Mouse (Mus musculus): Measurements from ENCODE around the gene Ptgis. TPM values are rescaled to one million over a fixed set of nuclear protein-coding genes. Genes with fewer than 3 reads are reported as not detected.

Ptgis gene
- 26.6 and 28.1 TPM in 2 replicates for polyA plus RNA-seq (2014; fragmentation: Nextera tagmentation; extraction: Ambion mirVana)

DNA sequence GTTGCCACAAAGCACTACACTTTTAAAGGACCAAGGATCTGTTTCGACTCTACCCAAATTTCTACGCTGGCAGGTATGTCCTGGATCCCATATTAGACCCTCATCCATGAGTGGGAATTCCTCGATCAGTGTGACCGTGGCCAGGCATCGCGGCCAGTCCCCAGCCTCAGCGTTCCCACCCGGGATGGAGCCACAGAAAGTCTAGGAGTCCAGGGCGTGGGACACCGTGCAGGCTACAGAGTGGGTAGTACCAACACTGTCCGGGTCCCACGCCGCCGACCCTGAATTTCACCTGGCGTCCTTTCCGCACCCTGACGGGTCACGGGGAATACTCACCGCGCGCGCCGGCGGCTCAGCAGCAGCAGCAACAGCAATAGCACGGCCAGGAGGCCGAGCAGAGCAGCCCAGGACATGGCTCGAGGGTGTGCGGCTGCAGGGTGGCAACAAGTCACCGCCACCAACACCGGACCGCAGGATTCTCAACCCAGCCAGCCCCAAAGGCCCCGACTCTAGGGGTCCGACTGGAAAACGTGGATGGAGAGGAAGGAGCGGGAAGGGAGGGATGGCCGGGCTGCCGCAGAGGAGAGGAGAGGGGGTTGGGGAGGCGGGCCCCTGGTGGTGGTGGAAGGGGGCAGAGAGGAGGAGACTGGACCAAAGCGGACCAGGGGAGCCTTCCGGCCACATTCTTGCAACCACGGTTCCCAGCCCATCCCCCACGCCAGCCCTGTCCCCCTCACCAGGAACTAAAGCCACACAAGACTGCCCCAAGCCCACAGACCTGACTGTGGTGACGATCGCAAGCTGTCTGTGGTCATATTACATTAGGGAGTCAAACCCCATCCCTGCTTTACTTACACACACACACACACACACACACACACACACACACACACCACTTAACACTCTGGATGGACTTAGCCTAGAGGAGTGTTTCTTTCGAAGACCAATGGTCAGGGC lies at the start of gene Ptgis:
Ptgis (minus strand) TSS at position 597 of the 957 bp plus-strand sequence.
- ATAC-seq (ENCODE audit: insufficient number of reproducible peaks, insufficient read depth, low FRiP score, low read depth): peak; percentile 76; the same call in 1 of the 2 replicates
- 3% methylated on average over 44 of the region's 45 CpGs for WGBS
- peak within 1 kb of the TSS; percentile 70 for H3K27ac ChIP-seq (ENCODE audit: low read length)

DNA sequence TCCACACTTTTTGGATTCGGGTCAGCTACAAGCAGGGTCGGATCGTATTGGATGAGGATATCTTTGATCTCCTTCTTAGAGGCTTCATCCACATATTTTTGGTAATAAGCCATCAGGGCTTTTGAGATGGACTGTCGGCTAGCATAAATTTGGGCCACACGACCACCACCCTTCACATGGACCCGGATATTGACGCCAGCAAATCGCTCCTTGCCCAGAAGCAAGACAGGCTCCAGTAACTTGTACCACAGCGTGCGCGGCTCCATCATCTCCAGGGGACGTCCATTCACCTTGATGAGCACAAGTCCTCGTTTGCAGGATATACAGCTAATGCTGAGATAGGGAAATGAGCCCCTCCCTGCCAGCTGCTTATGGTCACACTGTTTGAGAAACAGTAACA lies 41.1 kb upstream of the Ptgis start:
- Histone ChIP-seq H3K36me3 (ENCODE audit: control insufficient read depth, insufficient read depth, low read length) (no peaks in the 10 kb centered on the region), H3K4me1 (ENCODE audit: control insufficient read depth, insufficient read depth, low read length) (no peaks in the 10 kb centered on the region), H3K9ac (replicated peaks; ENCODE audit: low read depth, low read length) (no peak overlapping the region), H3K27ac (ENCODE audit: low read length) (no peak overlapping the region), H3K4me3 (ENCODE audit: low read depth, low read length) (no peak overlapping the region), H3K4me2 (replicated peaks; ENCODE audit: low read depth, low read length) (no peak overlapping the region), H3K9me3 (ENCODE audit: control insufficient read depth, low read depth, low read length) (no peaks in the 10 kb centered on the region), H3K27me3 (ENCODE audit: control insufficient read depth, insufficient read depth, low read length) (no peaks in the 10 kb centered on the region)
- no peak for ATAC-seq (ENCODE audit: insufficient number of reproducible peaks, insufficient read depth, low FRiP score, low read depth)
- WGBS: 89% methylated on average over 13 of the region's 13 CpGs

More for the DNA sequence above, at the start of gene Ptgis:
- Histone ChIP-seq H3K4me3 (ENCODE audit: low read depth, low read length) (peak within 1 kb of the TSS; percentile 47), H3K4me2 (replicated peaks; ENCODE audit: low read depth, low read length) (peak within 1 kb of the TSS; percentile 70), H3K9me3 (ENCODE audit: control insufficient read depth, low read depth, low read length) (peaks cover 3% of the 10 kb centered on the region; the same call in 1 of the 2 replicates), H3K27me3 (ENCODE audit: control insufficient read depth, insufficient read depth, low read length) (no peaks in the 10 kb centered on the region), H3K36me3 (ENCODE audit: control insufficient read depth, insufficient read depth, low read length) (no peaks in the 10 kb centered on the region), H3K9ac (replicated peaks; ENCODE audit: low read depth, low read length) (peak within 1 kb of the TSS; percentile 54), H3K4me1 (ENCODE audit: control insufficient read depth, insufficient read depth, low read length) (peaks cover 6% of the 10 kb centered on the region; the same call in 1 of the 2 replicates)

- H3K27me3 ChIP-seq (ENCODE audit: control insufficient read depth, insufficient read depth, low read length): no peaks in the 10 kb centered on the region
- no peak overlapping the region for H3K4me3 ChIP-seq (ENCODE audit: low read depth, low read length)
- no peak overlapping the region for H3K9ac ChIP-seq (replicated peaks; ENCODE audit: low read depth, low read length)
- 80% methylated on average over 4 of the region's 4 CpGs for WGBS
- no peaks in the 10 kb centered on the region for H3K9me3 ChIP-seq (ENCODE audit: control insufficient read depth, low read depth, low read length)
- no peaks in the 10 kb centered on the region for H3K4me1 ChIP-seq (ENCODE audit: control insufficient read depth, insufficient read depth, low read length)
- ATAC-seq (ENCODE audit: insufficient number of reproducible peaks, insufficient read depth, low FRiP score, low read depth): no peak
- no peak overlapping the region for H3K4me2 ChIP-seq (replicated peaks; ENCODE audit: low read depth, low read length)
- H3K36me3 ChIP-seq (ENCODE audit: control insufficient read depth, insufficient read depth, low read length): no peaks in the 10 kb centered on the region
- H3K27ac ChIP-seq (ENCODE audit: low read length): no peak overlapping the region
These were observed 40.5 kb upstream of the Ptgis start for GRCm38 (mm10) chr2:167280986-167281310.

- Histone ChIP-seq H3K9ac (replicated peaks; ENCODE audit: low read depth, low read length) (no peak overlapping the region), H3K4me1 (ENCODE audit: control insufficient read depth, insufficient read depth, low read length) (no peaks in the 10 kb centered on the region), H3K9me3 (ENCODE audit: control insufficient read depth, low read depth, low read length) (no peaks in the 10 kb centered on the region), H3K4me3 (ENCODE audit: low read depth, low read length) (no peak overlapping the region), H3K4me2 (replicated peaks; ENCODE audit: low read depth, low read length) (no peak overlapping the region), H3K27ac (ENCODE audit: low read length) (no peak overlapping the region), H3K27me3 (ENCODE audit: control insufficient read depth, insufficient read depth, low read length) (no peaks in the 10 kb centered on the region), H3K36me3 (ENCODE audit: control insufficient read depth, insufficient read depth, low read length) (no peaks in the 10 kb centered on the region)
- ATAC-seq (ENCODE audit: insufficient number of reproducible peaks, insufficient read depth, low FRiP score, low read depth): no peak; the same call in 1 of the 2 replicates
- WGBS: 42% methylated on average over 26 of the region's 26 CpGs
These were observed 39.9 kb upstream of the Ptgis start for GRCm38 (mm10) chr2:167280090-167280985.

DNA sequence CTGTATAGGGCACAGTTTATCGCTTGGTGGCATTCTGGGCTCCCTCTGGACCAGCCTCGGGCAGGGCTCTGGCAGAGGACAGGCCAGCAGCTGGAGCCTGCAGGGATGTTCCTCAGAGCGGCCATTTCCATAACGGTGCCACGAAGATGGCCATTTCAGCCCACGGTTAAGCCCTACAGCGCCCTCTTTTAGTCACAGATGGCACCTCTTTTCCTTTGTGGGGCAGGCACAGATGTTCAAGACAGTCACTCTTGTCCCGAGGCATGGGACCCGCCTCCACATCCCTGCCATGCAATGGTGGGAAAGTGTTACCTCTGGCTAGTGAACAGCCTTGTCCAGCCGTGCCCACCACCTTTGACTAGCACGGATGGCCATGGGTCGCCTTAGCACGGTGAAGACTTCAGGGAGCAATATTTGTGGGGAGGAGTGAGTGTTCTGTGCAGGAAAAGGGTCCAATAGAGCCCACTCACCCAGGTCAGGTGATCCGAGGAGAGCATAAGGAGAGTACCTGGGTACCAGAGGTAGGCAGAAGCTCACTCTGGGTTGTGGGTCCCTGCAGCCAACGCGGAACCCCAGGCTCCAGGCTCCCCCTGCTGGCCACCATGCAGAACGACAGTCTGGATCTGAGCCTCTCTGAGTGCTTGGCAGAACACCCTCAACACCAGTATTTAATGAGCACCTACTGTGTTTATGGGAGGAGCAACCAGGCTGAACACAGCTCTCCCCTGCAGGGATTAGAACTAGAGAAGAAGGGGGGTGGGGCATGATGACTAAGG lies 38.5 kb upstream of the Ptgis start:
- Histone ChIP-seq H3K4me2 (replicated peaks; ENCODE audit: low read depth, low read length) (no peak overlapping the region), H3K9me3 (ENCODE audit: control insufficient read depth, low read depth, low read length) (no peaks in the 10 kb centered on the region), H3K36me3 (ENCODE audit: control insufficient read depth, insufficient read depth, low read length) (no peaks in the 10 kb centered on the region), H3K4me3 (ENCODE audit: low read depth, low read length) (no peak overlapping the region), H3K9ac (replicated peaks; ENCODE audit: low read depth, low read length) (no peak overlapping the region), H3K4me1 (ENCODE audit: control insufficient read depth, insufficient read depth, low read length) (no peaks in the 10 kb centered on the region), H3K27ac (ENCODE audit: low read length) (no peak overlapping the region), H3K27me3 (ENCODE audit: control insufficient read depth, insufficient read depth, low read length) (no peaks in the 10 kb centered on the region)
- peak; percentile 21; the same call in 1 of the 2 replicates for ATAC-seq (ENCODE audit: insufficient number of reproducible peaks, insufficient read depth, low FRiP score, low read depth)
- WGBS: 60% methylated on average over 17 of the region's 17 CpGs

DNA sequence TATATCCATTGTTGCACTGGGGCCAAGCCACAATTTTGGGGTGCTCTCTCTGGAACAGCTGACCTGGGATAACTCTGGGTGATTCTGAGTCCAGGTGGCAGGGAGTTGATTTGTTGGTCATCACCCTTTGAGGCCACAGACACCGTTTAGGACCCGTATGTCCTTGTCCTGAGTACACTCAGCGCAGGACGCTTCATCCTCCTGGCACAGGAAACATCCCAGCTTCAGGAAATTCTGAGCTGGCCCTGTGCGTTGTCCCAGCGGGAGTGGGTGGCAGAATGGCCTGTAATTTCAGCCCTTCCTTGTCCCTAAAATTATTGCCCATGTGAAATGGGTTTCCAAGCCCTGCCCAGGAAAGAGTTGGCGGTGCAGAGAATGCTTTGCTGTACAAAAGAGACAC lies 37.6 kb upstream of the Ptgis start:
- Histone ChIP-seq H3K9ac (replicated peaks; ENCODE audit: low read depth, low read length) (no peak overlapping the region), H3K4me2 (replicated peaks; ENCODE audit: low read depth, low read length) (no peak overlapping the region), H3K4me1 (ENCODE audit: control insufficient read depth, insufficient read depth, low read length) (no peaks in the 10 kb centered on the region), H3K36me3 (ENCODE audit: control insufficient read depth, insufficient read depth, low read length) (no peaks in the 10 kb centered on the region), H3K27ac (ENCODE audit: low read length) (no peak overlapping the region), H3K27me3 (ENCODE audit: control insufficient read depth, insufficient read depth, low read length) (no peaks in the 10 kb centered on the region), H3K9me3 (ENCODE audit: control insufficient read depth, low read depth, low read length) (no peaks in the 10 kb centered on the region), H3K4me3 (ENCODE audit: low read depth, low read length) (no peak overlapping the region)
- no peak for ATAC-seq (ENCODE audit: insufficient number of reproducible peaks, insufficient read depth, low FRiP score, low read depth)
- WGBS: 85% methylated on average over 7 of the region's 7 CpGs

GRCm38 (mm10) chr2:167277026-167277425 lies 36.6 kb upstream of the Ptgis start:
- H3K9ac ChIP-seq (replicated peaks; ENCODE audit: low read depth, low read length): no peak overlapping the region
- 79% methylated on average over 13 of the region's 13 CpGs for WGBS
- no peak for ATAC-seq (ENCODE audit: insufficient number of reproducible peaks, insufficient read depth, low FRiP score, low read depth)

DNA sequence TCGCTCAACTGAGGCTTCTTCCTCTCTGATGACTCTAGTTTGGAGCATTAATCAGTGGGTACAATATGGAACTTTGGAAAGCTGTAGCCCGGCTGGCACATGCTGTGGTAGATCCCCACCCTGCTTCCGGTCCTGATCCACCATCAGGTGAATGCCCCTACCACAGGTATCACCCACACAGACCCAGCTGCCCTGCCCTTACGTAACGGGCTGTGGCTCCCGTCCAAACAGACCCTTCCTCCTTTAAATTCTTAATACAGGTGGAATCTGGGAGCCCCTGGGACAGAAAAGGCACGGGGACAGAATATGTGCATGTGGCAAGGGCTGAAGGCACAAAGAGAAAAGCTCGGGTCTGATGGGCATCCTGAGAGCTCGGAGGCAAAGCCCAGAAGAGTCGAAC lies 35.5 kb upstream of the Ptgis start:
- H3K27ac ChIP-seq (ENCODE audit: low read length): no peak overlapping the region
- ATAC-seq (ENCODE audit: insufficient number of reproducible peaks, insufficient read depth, low FRiP score, low read depth): no peak
- no peak overlapping the region for H3K4me2 ChIP-seq (replicated peaks; ENCODE audit: low read depth, low read length)
- H3K27me3 ChIP-seq (ENCODE audit: control insufficient read depth, insufficient read depth, low read length): no peaks in the 10 kb centered on the region
- H3K9me3 ChIP-seq (ENCODE audit: control insufficient read depth, low read depth, low read length): no peaks in the 10 kb centered on the region
- no peak overlapping the region for H3K4me3 ChIP-seq (ENCODE audit: low read depth, low read length)
- H3K4me1 ChIP-seq (ENCODE audit: control insufficient read depth, insufficient read depth, low read length): no peaks in the 10 kb centered on the region
- H3K9ac ChIP-seq (replicated peaks; ENCODE audit: low read depth, low read length): no peak overlapping the region
- 85% methylated on average over 10 of the region's 10 CpGs for WGBS
- no peaks in the 10 kb centered on the region for H3K36me3 ChIP-seq (ENCODE audit: control insufficient read depth, insufficient read depth, low read length)

More at GRCm38 (mm10) chr2:167277026-167277425, 36.6 kb upstream of the Ptgis start:
- no peak overlapping the region for H3K4me3 ChIP-seq (ENCODE audit: low read depth, low read length)
- no peaks in the 10 kb centered on the region for H3K9me3 ChIP-seq (ENCODE audit: control insufficient read depth, low read depth, low read length)
- H3K36me3 ChIP-seq (ENCODE audit: control insufficient read depth, insufficient read depth, low read length): no peaks in the 10 kb centered on the region
- H3K27ac ChIP-seq (ENCODE audit: low read length): no peak overlapping the region
- H3K27me3 ChIP-seq (ENCODE audit: control insufficient read depth, insufficient read depth, low read length): no peaks in the 10 kb centered on the region
- no peak overlapping the region for H3K4me2 ChIP-seq (replicated peaks; ENCODE audit: low read depth, low read length)
- H3K4me1 ChIP-seq (ENCODE audit: control insufficient read depth, insufficient read depth, low read length): no peaks in the 10 kb centered on the region
